Mouse (Mus musculus): Measurements from ENCODE around the gene Cacna1s.

The Cacna1s gene

DNA sequence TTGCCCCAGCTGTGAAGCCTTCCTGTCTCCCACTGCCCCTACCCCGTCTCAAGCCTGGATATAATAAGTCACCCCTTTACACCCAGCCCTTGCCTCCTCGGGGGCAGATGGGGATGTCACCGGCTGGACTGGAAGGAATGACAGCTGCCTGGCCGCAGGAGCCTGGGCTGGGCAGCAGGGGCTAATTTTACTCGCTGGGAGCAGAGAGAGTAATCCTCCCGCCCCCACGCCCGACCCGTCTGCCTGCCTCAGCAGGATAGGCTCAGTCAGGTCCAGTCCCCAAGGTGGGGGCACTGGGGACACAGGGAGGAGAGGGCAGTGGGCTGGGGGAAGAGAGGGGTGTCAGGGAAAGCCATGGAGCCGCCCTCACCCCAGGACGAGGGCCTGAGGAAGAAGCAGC is at the start of gene Cacna1s:
Gene Cacna1s, plus strand, starts transcription at position 204 of the 400 bp plus-strand sequence.
- DNase-seq (ENCODE audit: low spot score in 2 of 2): no peak

DNA sequence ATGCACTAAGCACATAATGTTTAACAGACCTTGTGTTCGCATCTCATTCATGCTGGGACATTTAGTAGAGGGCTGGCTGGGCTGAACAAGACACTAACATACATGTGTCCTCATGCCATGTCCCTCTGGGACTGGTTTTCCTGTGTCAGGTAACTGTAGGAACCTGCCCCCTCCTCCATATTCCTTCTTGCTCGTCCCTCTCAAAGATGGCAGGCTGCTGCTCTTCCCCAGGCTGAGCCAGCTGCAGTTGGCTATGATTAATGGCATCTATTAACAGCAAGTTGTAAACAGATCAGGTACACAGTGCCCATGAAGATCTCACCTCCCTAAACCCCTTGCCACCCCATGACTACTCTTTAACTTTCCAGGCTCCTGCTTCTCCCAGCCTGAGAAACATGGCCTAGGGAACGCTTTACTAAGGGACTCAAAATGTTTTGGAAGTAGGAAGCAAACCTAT is 46.2 kb upstream of the Cacna1s start, which contains the start of gene Igfn1:
Gene Igfn1, minus strand, starts transcription at position 51 of the 457 bp plus-strand sequence.
- no peak for DNase-seq (ENCODE audit: low spot score in 2 of 2)

DNA sequence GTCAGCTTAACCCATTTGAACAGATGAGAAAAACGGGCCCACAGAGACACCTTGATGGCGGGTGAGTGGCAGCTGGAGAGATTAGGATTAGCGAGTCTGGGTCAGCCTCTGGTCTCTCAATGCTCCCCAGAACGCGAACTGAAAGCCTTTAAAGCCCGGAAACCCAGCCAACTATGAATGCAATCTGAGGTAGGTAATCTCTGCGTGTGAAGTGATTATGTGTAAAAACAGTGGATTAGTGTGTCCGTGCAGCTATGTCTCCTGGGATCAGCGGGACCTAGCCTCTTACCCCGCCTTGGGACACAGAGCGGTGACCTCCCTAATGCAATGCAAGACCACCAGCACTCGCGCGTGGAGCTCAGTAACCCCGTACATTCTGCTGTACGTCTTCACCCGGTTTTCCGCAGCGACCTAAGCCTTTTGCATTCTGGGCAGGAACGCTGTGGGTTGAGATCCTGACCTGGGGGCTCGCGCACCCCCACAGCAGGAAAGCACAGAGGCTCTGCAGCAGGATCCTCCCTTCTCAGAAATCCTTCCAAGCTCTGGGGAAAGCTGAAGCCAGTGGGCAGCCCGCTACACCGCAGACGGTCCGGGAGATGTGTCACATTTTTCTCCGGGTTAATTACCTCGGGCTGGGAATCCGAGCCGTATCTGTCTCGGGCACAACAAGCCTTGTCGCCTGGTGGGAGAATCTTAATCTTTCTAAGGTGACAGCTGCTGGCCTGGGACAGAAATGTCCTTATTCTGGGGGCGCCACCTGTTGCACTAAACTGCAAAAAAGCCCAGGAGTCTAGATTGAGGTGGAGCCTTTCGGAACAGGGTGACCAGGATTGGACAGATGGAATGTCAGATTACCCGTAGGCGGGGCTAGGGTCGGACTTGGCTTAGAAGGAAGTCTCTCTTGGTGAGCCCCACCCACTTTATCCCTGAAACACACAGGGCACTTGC is 45.1 kb upstream of the Cacna1s start, which contains the start of gene Tmem9:
Gene Tmem9, plus strand, starts transcription at position 940 of the 948 bp plus-strand sequence.
- peak; percentile 78 to 79 for DNase-seq (ENCODE audit: low spot score in 2 of 2)

GRCm38 (mm10) chr1:136008159-136008533 is 44.4 kb upstream of the Cacna1s start:
- DNase-seq (ENCODE audit: low spot score in 2 of 2): no peak

DNA sequence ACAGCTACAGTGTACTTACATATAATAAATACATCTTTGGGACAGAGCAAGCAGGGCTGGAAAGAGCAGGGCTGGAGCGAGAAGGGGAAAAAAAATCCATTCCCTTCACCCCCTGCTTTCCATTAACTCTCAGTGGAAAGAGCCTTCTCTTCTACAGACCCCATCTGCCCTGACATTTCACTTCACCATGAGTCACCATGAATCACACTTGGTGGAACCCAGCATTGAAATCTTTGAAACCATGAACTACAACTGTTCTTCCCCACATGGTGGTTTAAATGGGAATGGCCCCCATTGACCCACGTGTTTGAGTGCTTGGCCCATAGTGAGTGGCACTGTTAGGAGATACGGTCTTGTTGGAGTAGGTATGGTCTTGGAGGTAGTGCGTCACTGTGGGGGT is 42.3 kb upstream of the Cacna1s start:
- DNase-seq (ENCODE audit: low spot score in 2 of 2): no peak

DNA sequence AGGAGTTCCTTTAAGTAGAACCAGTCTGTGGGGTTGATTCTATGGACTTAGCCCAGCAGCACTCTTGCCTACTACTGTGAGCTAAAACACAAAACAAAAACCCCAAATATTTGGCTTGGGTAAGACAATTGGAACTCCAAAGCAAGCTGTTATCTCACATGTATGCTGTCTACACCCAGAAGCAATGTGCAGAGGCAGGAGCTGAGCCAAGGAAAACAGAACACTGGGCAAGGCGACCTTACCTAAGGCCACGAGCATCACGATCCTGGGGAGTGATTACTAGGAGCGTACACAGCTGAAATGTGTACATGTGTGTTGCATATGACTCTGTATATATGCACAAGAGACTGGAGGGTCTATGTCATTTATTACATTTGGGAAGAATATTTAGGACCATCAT is 39.0 kb upstream of the Cacna1s start:
- DNase-seq (ENCODE audit: low spot score in 2 of 2): no peak

GRCm38 (mm10) chr1:136014796-136015502 is 37.6 kb upstream of the Cacna1s start:
- DNase-seq (ENCODE audit: low spot score in 2 of 2): no peak

DNA sequence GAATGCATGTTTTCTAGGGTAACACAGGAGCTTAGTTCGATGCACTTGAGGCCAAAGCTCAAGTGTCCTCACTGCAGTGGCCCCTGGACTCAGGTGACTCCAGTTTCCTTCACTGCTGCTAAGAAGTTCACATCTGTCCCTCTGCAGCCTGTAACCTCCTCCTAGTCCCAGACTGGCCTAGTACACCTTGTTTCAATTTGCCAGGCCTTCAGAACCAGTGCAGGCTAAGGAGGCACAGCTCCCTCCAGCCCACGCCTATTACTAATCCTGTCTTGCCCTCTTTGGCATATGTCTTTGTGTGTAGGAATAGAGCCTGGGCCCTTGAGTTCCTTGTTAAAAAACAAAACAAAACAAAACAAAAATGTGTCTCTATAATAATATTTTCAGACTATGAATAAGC is 35.2 kb upstream of the Cacna1s start:
- DNase-seq (ENCODE audit: low spot score in 2 of 2): no peak

DNA sequence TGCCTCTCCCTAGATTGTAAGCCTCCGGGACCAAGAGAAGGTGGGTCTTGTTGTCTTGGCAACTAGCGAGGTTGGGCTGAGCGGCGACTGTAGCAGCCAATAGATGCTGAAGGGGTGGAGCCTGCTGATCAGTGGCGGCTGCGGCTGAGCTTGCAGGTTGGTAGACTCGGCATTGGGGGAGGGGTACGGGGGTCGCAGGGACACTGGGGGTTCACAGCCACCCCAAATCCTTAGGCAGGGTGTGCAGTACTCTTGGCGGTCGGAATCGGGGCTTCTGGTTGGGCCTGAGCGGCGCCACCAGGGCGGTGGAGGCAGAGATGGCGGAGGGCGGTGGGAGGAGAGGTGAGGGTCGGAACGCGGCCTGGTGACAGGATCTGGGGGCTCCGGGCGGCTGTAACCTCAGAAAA is 34.6 kb upstream of the Cacna1s start:
- peak; percentile 94 to 95 for DNase-seq (ENCODE audit: low spot score in 2 of 2)

GRCm38 (mm10) chr1:136018390-136019189 is 34.0 kb upstream of the Cacna1s start:
- DNase-seq (ENCODE audit: low spot score in 2 of 2): no peak

DNA sequence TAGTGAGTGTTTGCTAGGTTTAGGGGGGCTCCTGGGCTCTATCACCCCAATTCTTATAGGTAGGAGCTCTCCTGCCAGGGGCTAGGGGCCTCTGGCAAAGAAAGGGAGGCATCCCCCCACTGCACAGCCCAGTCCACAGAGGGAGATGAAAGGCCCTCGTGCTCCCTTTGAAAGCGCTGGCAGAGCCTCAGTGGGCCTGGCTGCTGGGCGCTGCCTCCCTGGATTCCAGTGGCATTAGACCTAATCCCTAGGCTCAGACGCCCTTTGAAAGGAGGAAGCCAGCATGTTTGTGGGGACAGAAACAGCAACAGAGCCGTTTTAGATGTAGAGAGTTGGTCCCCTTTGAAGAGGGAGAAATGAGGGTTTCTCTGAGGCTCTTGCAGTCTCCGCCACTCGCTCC is 22.3 kb upstream of the Cacna1s start:
- no peak for DNase-seq (ENCODE audit: low spot score in 2 of 2)

DNA sequence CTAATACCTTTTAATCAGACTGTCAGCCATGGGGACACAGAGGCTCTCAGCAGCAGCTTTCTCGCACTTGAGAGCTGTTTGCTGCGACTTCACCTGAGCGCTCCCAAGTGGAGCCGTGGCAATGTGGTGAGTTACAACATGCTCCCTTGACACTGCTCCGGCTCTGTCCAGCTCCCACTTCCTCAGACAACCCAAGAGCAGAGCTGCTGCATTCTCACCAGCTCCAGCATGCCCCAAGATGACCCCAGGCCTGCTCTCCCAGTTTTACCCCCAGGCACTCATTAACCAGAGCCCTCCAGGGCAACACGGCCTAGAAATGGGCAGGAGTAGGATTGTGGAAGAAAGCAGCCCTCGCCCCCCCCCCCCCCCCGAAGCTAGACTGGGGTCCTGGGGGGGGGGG is 20.9 kb upstream of the Cacna1s start:
- no peak for DNase-seq (ENCODE audit: low spot score in 2 of 2)

DNA sequence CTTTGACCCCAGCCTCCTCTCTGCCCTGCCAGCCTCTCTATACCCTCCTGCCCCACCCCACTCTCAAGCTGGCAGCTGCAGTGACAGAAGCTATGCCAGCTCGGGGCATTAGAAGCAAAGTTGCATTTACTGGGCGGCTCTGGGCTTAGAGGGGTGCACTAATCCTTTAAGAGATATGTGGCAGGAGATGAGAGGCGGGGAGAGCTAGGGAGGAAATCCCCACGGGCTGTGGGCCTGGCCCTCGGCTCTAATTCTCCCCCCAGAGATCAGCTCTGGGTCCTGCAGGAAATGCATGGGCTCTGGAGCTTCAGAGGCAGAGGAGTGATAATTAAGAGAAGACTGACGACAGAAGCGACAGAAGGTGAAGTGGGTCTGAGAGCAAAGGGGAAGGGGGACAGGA is 19.6 kb upstream of the Cacna1s start:
- DNase-seq (ENCODE audit: low spot score in 2 of 2): no peak

- no peak for DNase-seq (ENCODE audit: low spot score in 2 of 2)
These were observed 13.6 kb upstream of the Cacna1s start for GRCm38 (mm10) chr1:136038746-136039538.

GRCm38 (mm10) chr1:136040452-136040851 is 12.1 kb upstream of the Cacna1s start:
- no peak for DNase-seq (ENCODE audit: low spot score in 2 of 2)

DNA sequence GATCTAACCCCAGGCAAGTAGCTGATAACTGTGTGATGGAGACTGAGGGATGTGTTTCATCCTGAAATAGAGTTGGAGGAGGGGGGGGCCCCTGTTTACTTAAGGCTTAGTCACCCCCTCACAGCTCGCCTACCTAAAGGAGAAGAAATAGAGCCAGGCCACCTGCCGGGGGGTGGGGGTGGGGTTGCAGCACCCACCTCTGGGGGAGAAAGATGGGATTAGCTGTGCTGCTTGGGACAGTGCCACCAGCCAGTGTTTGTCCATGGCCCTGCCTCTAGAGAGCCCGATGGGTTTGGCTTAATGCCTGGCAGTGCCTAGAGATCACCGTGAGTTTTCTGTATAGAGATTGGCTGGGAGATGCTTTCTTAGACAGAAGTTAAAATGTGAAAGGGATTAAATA is 11.7 kb upstream of the Cacna1s start:
- no peak for DNase-seq (ENCODE audit: low spot score in 2 of 2)

GRCm38 (mm10) chr1:136045774-136046173 is 6.8 kb upstream of the Cacna1s start:
- DNase-seq (ENCODE audit: low spot score in 2 of 2): peak in 1 of 2 experiments; percentile 4

DNA sequence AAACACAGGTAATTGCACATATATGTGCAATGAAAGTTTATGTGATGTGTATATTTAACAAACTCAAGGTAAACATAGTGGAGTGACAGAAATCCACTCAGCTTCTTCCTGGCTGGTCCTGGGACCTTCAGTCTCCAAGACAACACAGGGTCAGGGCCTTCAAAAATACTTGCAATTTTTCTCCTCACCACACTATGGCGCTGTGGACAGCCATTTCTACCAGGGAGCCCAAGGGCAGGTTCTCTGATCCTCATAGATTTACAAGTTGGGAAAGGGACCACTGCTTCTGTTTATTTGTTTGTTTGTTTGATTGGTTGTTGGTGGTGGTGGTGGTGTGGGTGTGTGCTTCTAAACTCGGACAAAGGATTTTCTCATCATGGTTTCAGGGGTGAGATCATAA is 5.1 kb upstream of the Cacna1s start:
- no peak for DNase-seq (ENCODE audit: low spot score in 2 of 2)

- no peak for DNase-seq (ENCODE audit: low spot score in 2 of 2)
These were observed 4.7 kb upstream of the Cacna1s start for GRCm38 (mm10) chr1:136047894-136048293.

GRCm38 (mm10) chr1:136050312-136051012 is 2.1 kb upstream of the Cacna1s start, which contains the start of gene Ascl5:
Gene Ascl5 (plus strand): TSS chr1:136050804.
- no peak for DNase-seq (ENCODE audit: low spot score in 2 of 2)

Data from heart, adult 9 months (tissue).